9 mouse cellular contexts compared by ENCODE assay signal in genomic region chr1:180987759-180988158, GRCm38 (mm10). TPM values are rescaled to one million over a fixed set of nuclear protein-coding genes. Genes with fewer than 3 reads are reported as not detected.
DNase-seq lines count a peak whose midpoint lies in the region; ATAC-seq lines count a peak whose summit lies in the region.
"Had no signal": no experiment of that assay in that cellular context is flagged by ENCODE, and none has a peak within 500 bp of the region (broad histone marks: within the 10 kb centered on the region; RNA-seq: fewer than 3 reads in every experiment).

No protein-coding gene starts in this region.

- H3K4me3 ChIP-seq in kidney, embryonic 14.5 days (ENCODE audit: low read length) = no peak overlapping the region
- no peak overlapping the region for H3K4me3 ChIP-seq in liver, embryonic 11.5 days (ENCODE audit: low read depth, low read length)
- H3K4me3 ChIP-seq: embryonic facial prominence, embryonic 15.5 days had no signal

- H3K9me3 ChIP-seq in kidney, embryonic 14.5 days (ENCODE audit: control insufficient read depth, low read length) = no peaks in the 10 kb centered on the region
- H3K9me3 ChIP-seq in liver, embryonic 11.5 days (ENCODE audit: control insufficient read depth, low read length) = no peaks in the 10 kb centered on the region
- H3K9me3 ChIP-seq: embryonic facial prominence, embryonic 15.5 days had no signal

- no peak overlapping the region for H3K9ac ChIP-seq in kidney, embryonic 14.5 days (ENCODE audit: low read depth, low read length)
- H3K9ac ChIP-seq in liver, embryonic 11.5 days (ENCODE audit: low read depth, low read length) = no peak overlapping the region
- H3K9ac ChIP-seq: embryonic facial prominence, embryonic 15.5 days had no signal

- WGBS in kidney, embryonic 14.5 days = 3% methylated on average over 9 of the region's 9 CpGs
- WGBS in liver, embryonic 11.5 days = 2% methylated on average over 9 of the region's 9 CpGs

- no peak overlapping the region for H3K27ac ChIP-seq in kidney, embryonic 14.5 days (ENCODE audit: low read depth, low read length)
- H3K27ac ChIP-seq in liver, embryonic 11.5 days (ENCODE audit: low read depth, low read length) = no peak overlapping the region
- H3K27ac ChIP-seq: embryonic facial prominence, embryonic 15.5 days had no signal

- peak; percentile 73 for DNase-seq in kidney, adult 18-20 months
- DNase-seq in cerebellum, postnatal 10 days = peak; percentile 90
- peak; percentile 80 for DNase-seq in gastrocnemius, postnatal 10 days
- DNase-seq in kidney, adult 9 months = peak; percentile 70
- peak; percentile 76 for DNase-seq in liver, embryonic 11.5 days (ENCODE audit: low spot score)
- peak; percentile 49 to 72 for DNase-seq in natural killer cell, adult 2 months (ENCODE audit: low spot score in 2 of 2)
- peak; percentile 19 for DNase-seq in telencephalon, adult 2 months (ENCODE audit: low read depth, low spot score)

- ATAC-seq in kidney, embryonic 14.5 days (ENCODE audit: low FRiP score, low TSS enrichment) = no peak
- ATAC-seq in liver, embryonic 11.5 days (replicated peaks; ENCODE audit: low FRiP score) = peak; percentile 26; the same call in 1 of the 2 replicates

- no peaks in the 10 kb centered on the region for H3K4me1 ChIP-seq in kidney, embryonic 14.5 days (ENCODE audit: control insufficient read depth, insufficient read depth, low read length)
- no peaks in the 10 kb centered on the region for H3K4me1 ChIP-seq in liver, embryonic 11.5 days (replicated peaks; ENCODE audit: control insufficient read depth, insufficient read depth, low read length)

- no peak overlapping the region for H3K4me2 ChIP-seq in kidney, embryonic 14.5 days (replicated peaks; ENCODE audit: low read depth, low read length)
- H3K4me2 ChIP-seq in liver, embryonic 11.5 days = no peak overlapping the region
- H3K4me2 ChIP-seq: embryonic facial prominence, embryonic 15.5 days had no signal

- no peaks in the 10 kb centered on the region for H3K36me3 ChIP-seq in kidney, embryonic 14.5 days (ENCODE audit: control insufficient read depth, insufficient read depth, low read length)
- H3K36me3 ChIP-seq in liver, embryonic 11.5 days (ENCODE audit: control insufficient read depth, insufficient read depth, low read length) = no peaks in the 10 kb centered on the region
- H3K36me3 ChIP-seq: embryonic facial prominence, embryonic 15.5 days had no signal

- H3K27me3 ChIP-seq in kidney, embryonic 14.5 days (ENCODE audit: control insufficient read depth, insufficient read depth, low read length) = no peaks in the 10 kb centered on the region
- H3K27me3 ChIP-seq in liver, embryonic 11.5 days (replicated peaks; ENCODE audit: control insufficient read depth, insufficient read depth, low read length) = no peaks in the 10 kb centered on the region
- H3K27me3 ChIP-seq: embryonic facial prominence, embryonic 15.5 days had no signal

RNA-seq across cellular contexts. Expression of gene Ephx1, which starts 32.9 kb away (rescaled TPM):
- 2.8 and 3.8 TPM in 2 replicates for polyA plus RNA-seq in kidney, embryonic 14.5 days (2014; fragmentation: Nextera tagmentation; extraction: Ambion mirVana)
- total RNA-seq in gastrocnemius, postnatal 10 days (2021) = 10 to 100 TPM; 15.8 to 17.6 TPM
- 1.6 and 1.7 TPM in 2 replicates for polyA plus RNA-seq in liver, embryonic 11.5 days (2014; fragmentation: Nextera tagmentation; extraction: Ambion mirVana)

RNA-seq across cellular contexts. Expression of gene Tmem63a, which starts 45.6 kb away (rescaled TPM):
- polyA plus RNA-seq in kidney, embryonic 14.5 days (2014; fragmentation: Nextera tagmentation; extraction: Ambion mirVana) = 4.0 and 7.5 TPM in 2 replicates
- total RNA-seq in gastrocnemius, postnatal 10 days (2021) = 10 to 100 TPM; 13.2 to 16.2 TPM
- polyA plus RNA-seq in liver, embryonic 11.5 days (2014; fragmentation: Nextera tagmentation; extraction: Ambion mirVana) = 7.8 and 8.3 TPM in 2 replicates

RNA-seq across cellular contexts. Expression of gene Lefty1, which starts 52.9 kb away (rescaled TPM):
- 0.51 and 0.54 TPM in 2 replicates for polyA plus RNA-seq in kidney, embryonic 14.5 days (2014; fragmentation: Nextera tagmentation; extraction: Ambion mirVana)
- total RNA-seq in gastrocnemius, postnatal 10 days (2021) = 1 to 10 TPM in 1 of 2 experiments, under 1 TPM in 1; 0.59 to 1.2 TPM
- 7.3 and 9.5 TPM in 2 replicates for polyA plus RNA-seq in liver, embryonic 11.5 days (2014; fragmentation: Nextera tagmentation; extraction: Ambion mirVana)

Comparison
In these comparisons a context has a peak if more than half of its experiments do, and no peak if none do; other contexts are left out.
1. DNase-seq: peak in every context shown above with its lines; median percentile 90 in cerebellum, postnatal 10 days; 80 in gastrocnemius, postnatal 10 days; 76 in liver, embryonic 11.5 days; 73 in kidney, adult 18-20 months; 70 in kidney, adult 9 months; 60 in natural killer cell, adult 2 months; 19 in telencephalon, adult 2 months.